Mouse (Mus musculus) embryonic stem cell, embryonic (primary cell): ENCODE measurements at regions not wholly inside any gene's neighbourhood (a gene's known extent, or its start where the extent isn't known, plus 50 kb on each side); places are given as distances from the start of the nearest gene placed in this dataset.

ENCODE experiments used
- CTCF ChIA-PET, 4 experiments: fragments of 300-600 bp in 2 of 4; fragments of 350-600 bp in 2 of 4; sonication (Branson Sonifier 250); formaldehyde crosslinking; loops; one replicate each; lab custom pipeline; 2022; ENCODE audit warnings: inconsistent platforms in 2 of 4; lab: Charles Lee
- POLR2A ChIA-PET, 4 experiments: fragments of 300-600 bp in 2 of 4; fragments of 350-600 bp in 2 of 4; sonication (Branson Sonifier 250); formaldehyde crosslinking; loops; one replicate each; lab custom pipeline; 2022; ENCODE audit warnings: antibody characterized with exemption in 4 of 4, inconsistent platforms in 1 of 4; lab: Charles Lee

- ChIA-PET POLR2A (no interaction called here), CTCF (no interaction called here)
Measured at GRCm38 (mm10) chr14:119966666-119967065, 75.6 kb downstream of the Oxgr1 start.

GRCm38 (mm10) chr14:119965842-119966483 lies 76.3 kb downstream of the Oxgr1 start:
- ChIA-PET POLR2A (interaction anchor here in 1 of 4 experiments (0.8 kb wide), 1 partner anchor 9 kb away, joined by 3 read pairs; no protein-coding TSS in a partner anchor), CTCF (no interaction called here)

GRCm38 (mm10) chr14:119963741-119964140 lies 78.5 kb downstream of the Oxgr1 start:
- ChIA-PET CTCF (no interaction called here), POLR2A (interaction anchor here in 2 of 4 experiments (0.7 to 1.9 kb wide), 8 partner anchors 8 to 39 kb away, joined by 3 to 9 read pairs (median 6); no protein-coding TSS in a partner anchor)

- ChIA-PET CTCF (no interaction called here), POLR2A (interaction anchor here in 1 of 4 experiments (1.3 to 2.5 kb wide), 2 partner anchors 10 to 11 kb away, joined by 3 to 9 read pairs; no protein-coding TSS in a partner anchor)
Measured at GRCm38 (mm10) chr14:119953861-119954260, 88.4 kb downstream of the Oxgr1 start.

- ChIA-PET POLR2A (interaction anchor here in 2 of 4 experiments (1.3 to 2.5 kb wide), 3 partner anchors 10 to 11 kb away, joined by 3 to 9 read pairs (median 4); no protein-coding TSS in a partner anchor), CTCF (no interaction called here)
Measured at GRCm38 (mm10) chr14:119952877-119953624, 89.2 kb downstream of the Oxgr1 start.
